Mouse (Mus musculus) gonadal fat pad, adult 2 months (tissue): Measurements from ENCODE around the gene Tmem255b. TPM values are rescaled to one million over a fixed set of nuclear protein-coding genes. Genes with fewer than 3 reads are reported as not detected.
A peak's percentile ranks its signal among the peaks of the same experiment; 100 is the strongest.

Source experiments
- DNase-seq: peaks from one replicate; pipeline ENCODE4 v3.0.0-alpha.2; 2012; ENCODE audit warnings: low read depth
- polyA plus RNA-seq: library from polyadenylated mRNA; depleted of rRNA; stranded (reverse); fragments of >200 nt; gene quantifications from 2 replicates; pipeline ENCODE4 v1.2.3, GENCODE M21; 2012; rRNA removed

Gene Tmem255b
- polyA plus RNA-seq, 1 experiment: 5.6 TPM

DNA sequence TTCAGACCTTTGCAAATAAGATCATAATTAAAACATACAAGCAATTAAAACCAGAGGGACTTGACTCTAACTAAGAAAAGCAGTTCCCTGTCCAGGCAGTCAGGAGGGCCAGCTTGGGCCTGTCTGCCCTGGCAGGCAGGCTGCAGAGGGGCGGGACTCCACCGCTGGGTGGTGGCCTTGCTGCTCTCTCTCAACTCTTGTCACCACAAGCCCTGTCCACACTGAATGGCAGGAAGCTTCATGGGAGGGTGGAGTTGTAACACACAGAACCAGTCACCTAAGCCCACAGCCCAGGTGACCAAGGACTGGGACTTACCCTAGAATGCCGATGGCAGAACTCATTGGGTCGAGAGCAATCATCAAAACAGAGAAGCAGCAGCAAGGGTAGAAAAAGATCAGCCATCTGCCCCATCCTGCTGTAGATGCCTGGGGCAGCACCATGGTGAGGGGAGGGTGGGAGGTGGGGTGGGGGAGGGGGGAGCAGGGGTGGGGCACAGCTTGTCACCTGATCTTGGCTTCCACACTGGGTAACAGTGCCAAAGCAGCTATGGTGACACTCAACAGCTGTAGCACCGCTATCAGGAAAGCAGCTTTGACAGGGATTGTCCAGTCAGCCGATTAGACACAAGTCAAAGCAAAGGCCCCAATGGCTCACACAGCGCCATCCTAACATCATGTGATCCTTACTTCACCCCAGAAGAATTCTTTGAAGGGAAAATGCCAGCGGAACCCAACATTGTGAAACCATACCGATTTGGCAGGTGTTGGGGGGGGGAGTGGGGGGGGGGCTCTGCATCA lies 57.4 kb downstream of the Tmem255b start:
- DNase-seq: no peak

- DNase-seq: no peak
Observed at GRCm38 (mm10) chr8:13493011-13493410, 58.0 kb downstream of the Tmem255b start.

GRCm38 (mm10) chr8:13493858-13494631 lies 59.1 kb downstream of the Tmem255b start, which contains the start of gene Gas6:
Gene Gas6, minus strand, starts transcription at chr8:13494490.
- no peak for DNase-seq

DNA sequence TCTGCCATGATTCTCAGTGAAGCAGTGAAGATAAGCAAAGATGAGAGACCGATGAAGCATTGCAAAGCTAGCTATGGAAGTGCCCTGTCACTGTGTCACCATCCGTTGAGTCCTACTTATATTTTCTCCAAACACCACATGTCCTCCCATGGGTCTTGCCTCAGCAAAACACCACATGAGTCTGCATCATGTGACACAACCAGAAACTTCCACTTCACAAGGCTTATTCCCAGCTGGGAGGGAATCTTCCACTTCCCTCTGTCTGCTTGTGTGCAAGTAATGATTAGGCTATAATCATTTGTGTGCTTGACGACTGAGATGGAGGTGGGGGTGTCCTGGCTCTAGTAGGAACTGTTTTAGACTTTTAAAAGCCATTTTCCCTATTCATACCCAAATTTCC lies 66.2 kb downstream of the Tmem255b start:
- no peak for DNase-seq

DNA sequence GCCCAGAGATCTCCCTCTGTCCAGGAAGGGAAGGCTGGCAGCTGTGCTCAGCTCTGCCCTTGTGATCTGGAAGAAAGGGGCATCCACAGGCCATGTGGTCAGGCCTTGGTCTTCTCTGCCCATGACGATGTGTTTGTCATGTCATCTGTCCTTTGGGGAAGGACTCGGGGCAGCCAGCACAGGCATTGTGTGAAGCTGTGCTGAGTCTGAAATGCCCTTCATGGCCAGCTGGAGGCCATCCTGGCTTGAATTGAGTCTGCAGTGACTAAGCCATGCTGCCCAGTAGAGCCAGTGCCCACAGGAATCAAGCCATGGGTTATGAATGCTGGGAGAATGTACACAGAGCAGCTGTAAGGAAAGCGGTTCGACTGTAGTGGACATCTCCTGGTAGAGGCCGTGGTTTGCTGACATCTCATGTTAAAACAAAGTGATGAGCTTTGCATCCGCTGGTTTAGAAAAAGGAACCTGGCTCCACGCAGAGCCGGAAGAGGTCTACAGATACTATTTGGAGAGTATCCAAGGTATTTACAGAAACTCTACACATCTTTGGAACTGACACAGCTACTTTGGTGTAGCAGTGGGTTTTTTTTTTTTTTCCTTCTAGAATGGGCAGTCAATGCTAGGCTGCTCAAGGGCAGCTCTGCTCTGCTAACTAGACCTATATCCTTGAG lies 69.1 kb downstream of the Tmem255b start:
- DNase-seq: no peak

DNA sequence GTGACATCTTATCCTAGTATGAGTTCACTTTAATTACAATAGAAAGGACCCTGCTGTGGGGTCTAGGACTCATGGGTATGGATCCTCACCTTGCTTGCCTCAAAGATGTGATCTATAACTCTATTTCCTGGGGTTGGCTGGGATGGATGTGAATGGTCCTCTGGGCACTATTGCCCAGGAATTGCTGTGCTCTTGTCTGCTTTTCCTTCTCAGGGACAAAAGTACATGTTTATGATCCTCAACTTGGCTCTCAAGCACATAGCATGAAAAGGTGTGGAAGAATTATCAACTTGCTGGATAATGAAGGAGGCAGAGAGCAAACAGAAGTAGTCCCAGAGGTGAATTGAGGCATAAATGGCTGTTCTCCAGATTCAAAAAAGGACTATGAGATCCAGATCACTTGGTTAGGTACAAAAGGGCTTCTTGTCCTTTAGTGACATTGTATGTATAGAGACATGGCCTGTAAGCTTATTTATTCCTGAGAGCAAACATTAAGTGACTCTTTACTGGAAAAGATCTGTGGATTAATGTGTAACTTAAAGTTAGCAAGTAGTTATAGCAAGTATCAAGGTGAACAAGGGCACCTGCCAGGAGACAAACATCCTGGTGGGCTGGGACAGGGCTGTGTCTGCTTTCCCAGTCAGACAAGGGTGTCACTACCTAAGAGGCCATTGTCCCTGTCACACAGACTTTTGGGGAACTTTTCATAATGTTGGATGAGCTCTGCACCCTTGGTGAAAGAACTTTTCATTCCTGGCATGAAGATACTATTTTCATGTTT lies 70.1 kb downstream of the Tmem255b start:
- no peak for DNase-seq

DNA sequence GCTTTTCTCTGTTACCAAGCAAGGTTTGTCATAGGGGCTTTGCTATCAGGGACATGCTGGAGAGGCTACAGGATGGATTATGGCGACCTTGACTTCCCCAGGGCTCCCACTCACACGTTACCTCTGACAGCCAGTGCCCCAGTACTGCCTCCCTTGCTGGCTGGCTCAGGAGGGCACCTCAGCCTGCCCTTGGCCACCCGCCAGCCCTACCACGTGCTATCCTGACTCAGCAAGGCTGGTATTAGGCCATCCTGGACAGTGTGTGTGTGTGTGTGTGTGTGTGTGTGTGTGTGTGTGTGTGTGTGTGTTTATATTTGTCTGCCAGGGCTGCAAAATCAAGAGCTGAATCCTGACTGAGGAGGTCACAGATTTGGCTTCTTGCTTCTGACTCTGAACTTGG lies 71.9 kb downstream of the Tmem255b start:
- DNase-seq: no peak

DNA sequence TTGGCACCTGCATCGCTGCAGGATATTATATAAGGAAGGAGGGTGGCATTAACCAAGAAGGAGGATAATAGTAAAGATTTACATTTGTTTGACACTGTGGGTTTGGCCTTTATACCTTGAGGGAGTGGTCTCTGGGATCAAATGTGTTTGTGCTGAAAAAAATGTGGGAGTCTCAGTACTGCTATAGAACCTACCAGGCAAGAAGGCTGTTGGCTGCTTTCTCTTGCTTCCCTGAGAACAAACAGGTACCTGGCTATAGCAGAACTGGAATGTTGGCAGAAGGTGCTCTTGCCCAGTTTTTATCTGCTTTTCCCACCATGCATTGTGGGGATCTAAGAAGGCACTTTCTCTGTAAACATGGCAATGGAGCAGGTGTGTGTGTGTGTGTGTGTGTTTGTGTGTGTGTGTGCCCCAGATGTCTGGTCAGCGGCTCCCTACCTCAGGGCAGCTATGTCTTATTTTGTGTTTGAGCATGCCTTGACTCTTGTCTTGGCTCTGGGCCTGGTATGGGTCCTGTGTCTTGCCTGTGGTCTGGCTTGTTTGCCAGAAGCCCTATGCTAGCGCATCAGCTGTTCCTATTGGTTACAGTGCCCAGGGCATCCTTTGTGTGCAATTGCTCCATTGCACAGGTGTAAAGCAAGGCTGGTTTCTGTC lies 72.4 kb downstream of the Tmem255b start:
- DNase-seq: no peak

DNA sequence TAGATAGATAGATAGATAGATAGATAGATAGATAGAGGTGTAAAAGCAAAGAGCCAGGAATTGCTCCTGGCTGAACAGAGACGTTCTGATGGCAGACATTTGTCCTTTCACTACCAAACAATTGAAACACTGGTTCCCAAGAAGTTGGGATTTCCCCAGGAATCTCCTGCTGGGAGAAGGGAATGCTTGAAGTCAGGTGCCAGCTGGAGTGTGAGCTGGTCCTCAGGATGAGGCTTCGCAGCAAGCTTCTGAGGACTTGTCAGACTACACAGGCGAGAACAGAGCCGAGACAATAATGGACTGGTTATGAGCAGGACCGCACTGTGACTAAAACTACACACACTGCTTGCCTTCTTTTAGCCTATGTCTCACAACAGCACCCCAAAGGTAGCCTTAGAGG lies 77.0 kb downstream of the Tmem255b start:
- DNase-seq: no peak

DNA sequence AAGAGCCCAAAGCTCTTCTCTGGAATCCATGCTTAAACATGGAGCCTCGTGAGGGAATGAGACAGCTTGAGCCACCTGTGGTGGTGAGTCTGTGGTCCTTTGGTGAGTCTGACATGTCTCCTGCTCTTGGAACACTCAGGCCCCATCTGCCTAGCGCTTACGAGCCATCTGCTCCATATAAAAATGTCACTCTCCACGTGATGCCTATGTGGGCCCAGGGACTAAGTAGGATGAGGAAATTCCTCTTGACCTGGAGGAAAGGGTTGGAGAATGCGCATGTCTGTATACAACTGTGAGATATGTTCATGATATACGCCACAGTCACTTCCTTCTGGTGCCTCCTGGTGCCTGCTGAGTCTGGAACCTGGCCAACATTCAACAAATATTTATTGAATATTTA lies 77.7 kb downstream of the Tmem255b start:
- no peak for DNase-seq

- peak; percentile 70 for DNase-seq
Observed at GRCm38 (mm10) chr8:13513556-13514370, 78.8 kb downstream of the Tmem255b start.

DNA sequence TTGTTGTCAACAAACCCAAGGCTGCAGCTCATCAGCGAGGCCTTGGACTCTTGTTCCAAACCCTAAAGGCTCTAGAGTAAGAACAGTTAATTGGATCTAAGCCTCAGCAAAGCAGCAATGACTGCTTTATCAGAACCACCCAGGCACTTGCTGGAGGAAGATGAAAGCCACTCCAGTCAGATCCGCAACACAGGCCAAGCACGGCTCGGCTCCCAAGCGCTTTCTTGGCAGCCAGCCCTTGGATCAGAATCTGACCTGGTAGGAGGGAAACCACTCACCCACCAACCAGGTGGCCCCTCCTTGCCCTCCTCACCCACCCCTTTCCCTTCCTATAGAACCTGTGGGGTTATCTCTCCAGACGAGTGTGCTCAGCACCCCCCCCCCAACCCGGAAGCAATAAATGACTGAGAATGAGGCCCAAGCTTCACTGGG lies 81.0 kb downstream of the Tmem255b start:
- DNase-seq: no peak

- DNase-seq: no peak
Observed at GRCm38 (mm10) chr8:13516728-13517127, 81.7 kb downstream of the Tmem255b start.

- no peak for DNase-seq
Observed at GRCm38 (mm10) chr8:13517284-13517781, 82.3 kb downstream of the Tmem255b start.

Other genes with a start within 250 kb of the Tmem255b start
- 12.4 and 27.1 TPM in 2 replicates for gene Grtp1, start 234.6 kb upstream of the Tmem255b start, polyA plus RNA-seq
- 0.19 and 0.41 TPM in 2 replicates for gene Adprhl1, start 181.0 kb upstream of the Tmem255b start, polyA plus RNA-seq
- gene Dcun1d2, start 147.1 kb upstream of the Tmem255b start, polyA plus RNA-seq: 18.5 and 22.4 TPM in 2 replicates
- 22.4 and 28.7 TPM in 2 replicates for gene Tmco3, start 147.0 kb upstream of the Tmem255b start, polyA plus RNA-seq
- 41.0 and 49.5 TPM in 2 replicates for gene Tfdp1, start 96.4 kb upstream of the Tmem255b start, polyA plus RNA-seq
- 0.23 and 0.58 TPM in 2 replicates for gene Atp4b, start 38.4 kb upstream of the Tmem255b start, polyA plus RNA-seq
- 0.04 TPM in 1 of 2 replicates, not detected in the other for gene Grk1, start 30.1 kb upstream of the Tmem255b start, polyA plus RNA-seq
- 147 and 154 TPM in 2 replicates for gene Gas6, start 59.3 kb downstream of the Tmem255b start, polyA plus RNA-seq
- gene 1700029H14Rik, start 127.3 kb downstream of the Tmem255b start, polyA plus RNA-seq: 3.1 and 3.4 TPM in 2 replicates
- 31.1 and 39.4 TPM in 2 replicates for gene Rasa3, start 242.4 kb downstream of the Tmem255b start, polyA plus RNA-seq